Mouse (Mus musculus) megakaryocyte, embryonic 14.5 days (primary cell): ENCODE data around the gene Cxcl2. TPM values are rescaled to one million over a fixed set of nuclear protein-coding genes. Genes with fewer than 3 reads are reported as not detected.

Experiments
- H3K27me3 ChIP-seq: replicated peaks from 2 replicates; pipeline ENCODE3; 2012; ENCODE audit warnings: inconsistent platforms
- H3K36me3 ChIP-seq: replicated peaks from 2 replicates; pipeline ENCODE3; 2012; ENCODE audit warnings: low read length, inconsistent platforms, mixed read lengths
- H3K4me1 ChIP-seq: 2 replicates; pipeline ENCODE4 v1.6.1; 2012; ENCODE audit warnings: inconsistent platforms
- H3K4me3 ChIP-seq: replicated peaks from 2 replicates; pipeline ENCODE3; 2012; ENCODE audit warnings: moderate library complexity, mild to moderate bottlenecking, inconsistent platforms
- H3K9me3 ChIP-seq: 2 replicates; pipeline ENCODE4 v1.6.1; 2012; ENCODE audit warnings: inconsistent platforms
- FLI1 ChIP-seq: IDR thresholded peaks from 2 replicates; pipeline ENCODE4 v1.6.1; 2012; ENCODE audit warnings: low read length, inconsistent platforms, mixed read lengths
- GATA1 ChIP-seq: IDR thresholded peaks from 3 replicates; pipeline ENCODE4 v1.6.1; 2012; ENCODE audit warnings: mixed read lengths, low read length, inconsistent platforms, borderline replicate concordance
- polyA plus RNA-seq: library from polyadenylated mRNA; stranded (reverse); fragments of >175 nt; gene quantifications from 2 replicates; pipeline ENCODE4 v1.2.3, GENCODE M21; 2012; ENCODE audit warnings: low replicate concordance; ENCODE audit not compliant: insufficient read depth

Gene Cxcl2
- polyA plus RNA-seq, 1 experiment: 32.2 TPM

DNA sequence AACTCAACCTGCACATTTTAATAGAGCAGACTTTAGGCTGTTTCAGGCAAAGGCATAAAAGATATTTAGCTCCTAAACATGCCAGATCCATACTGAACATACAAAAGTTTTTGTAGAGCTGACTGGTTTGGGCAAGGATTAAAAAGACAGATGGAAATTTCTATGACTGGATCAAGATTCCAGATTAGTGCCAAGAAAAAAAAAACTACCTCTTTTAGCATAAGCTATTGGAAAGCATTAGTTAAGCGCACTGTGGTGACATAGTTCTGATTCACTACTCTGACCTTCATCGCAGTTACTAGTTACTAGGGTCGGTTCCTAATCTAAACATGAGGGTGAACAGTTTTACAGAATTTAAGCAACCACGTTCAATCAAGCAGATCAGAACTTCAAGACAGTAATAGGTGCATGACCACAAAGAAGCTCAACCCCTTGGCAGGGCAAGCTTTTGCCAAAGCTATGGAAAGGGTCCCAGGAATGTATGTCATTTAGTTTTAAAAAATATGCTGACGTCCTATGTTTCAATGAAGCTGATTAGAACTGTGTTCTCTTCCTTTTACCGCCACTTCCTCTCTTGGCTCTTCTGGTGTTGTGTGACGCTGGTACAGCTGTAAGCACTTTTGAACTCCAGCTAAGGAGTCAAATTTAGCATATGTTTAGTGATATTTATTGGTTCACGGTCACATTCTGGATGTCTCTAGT is 27.0 kb upstream of the Cxcl2 start:
- no peak for TF ChIP-seq FLI1
- TF ChIP-seq GATA1: no peak
- no peaks in the 10 kb centered on the region for H3K36me3 ChIP-seq
- H3K4me1 ChIP-seq: peaks cover 37% of the 10 kb centered on the region
- H3K4me3 ChIP-seq: no peak overlapping the region
- no peaks in the 10 kb centered on the region for H3K9me3 ChIP-seq
- H3K27me3 ChIP-seq: no peaks in the 10 kb centered on the region

DNA sequence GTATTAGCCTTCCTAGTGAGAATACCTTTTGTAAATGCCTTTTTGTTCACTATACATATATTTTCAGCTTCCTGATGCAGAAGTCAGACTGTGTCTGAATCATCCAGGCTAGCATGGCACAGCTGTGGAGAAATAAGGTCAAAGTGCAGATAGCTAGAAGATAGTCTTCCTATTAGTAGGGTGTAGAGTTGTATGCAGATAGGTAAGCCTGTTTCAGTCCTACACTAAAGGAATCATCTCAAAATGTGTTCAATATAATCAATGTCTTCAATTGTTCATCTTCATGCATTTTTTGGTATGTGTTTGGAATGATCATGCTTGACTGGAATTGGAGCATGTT is 26.5 kb upstream of the Cxcl2 start:
- no peaks in the 10 kb centered on the region for H3K36me3 ChIP-seq
- H3K4me3 ChIP-seq: no peak overlapping the region
- no peaks in the 10 kb centered on the region for H3K9me3 ChIP-seq
- peaks cover 42% of the 10 kb centered on the region for H3K4me1 ChIP-seq
- TF ChIP-seq FLI1 (no peak), GATA1 (no peak)
- H3K27me3 ChIP-seq: no peaks in the 10 kb centered on the region

DNA sequence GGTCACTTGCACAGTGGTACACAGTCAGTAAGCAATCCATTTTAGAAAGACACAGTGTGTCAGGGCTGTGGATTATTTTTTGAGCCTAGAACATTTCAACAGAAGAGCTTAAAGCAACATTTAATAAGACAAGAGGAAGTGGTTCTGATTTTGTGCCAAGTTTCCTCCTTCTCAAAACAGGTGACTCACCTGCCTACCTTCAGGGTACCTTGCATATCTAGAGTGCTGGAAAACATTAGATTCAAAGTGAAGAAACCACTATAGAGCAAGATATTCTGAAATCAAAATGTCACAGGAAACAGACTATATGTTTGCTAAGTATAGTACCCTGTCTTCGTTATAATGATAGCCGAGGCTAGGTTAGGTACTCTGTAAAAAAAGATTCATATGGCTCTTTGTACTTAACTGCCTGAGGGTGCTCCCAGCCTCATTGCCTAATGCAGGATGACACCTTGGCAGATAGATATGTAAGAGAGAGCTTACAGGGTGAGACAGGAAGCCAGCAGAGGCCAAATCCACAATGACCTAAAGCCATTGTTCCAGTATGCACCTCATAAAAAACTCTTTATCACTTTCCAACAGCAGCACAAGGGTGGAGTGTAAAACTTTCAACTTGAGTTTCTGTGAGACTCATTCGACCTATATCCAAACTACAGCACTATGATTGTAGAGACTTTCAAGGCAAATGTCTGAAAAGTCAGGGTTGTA is 24.2 kb upstream of the Cxcl2 start:
- Histone ChIP-seq H3K4me1 (peaks cover 55% of the 10 kb centered on the region), H3K4me3 (no peak overlapping the region), H3K9me3 (no peaks in the 10 kb centered on the region), H3K27me3 (no peaks in the 10 kb centered on the region), H3K36me3 (no peaks in the 10 kb centered on the region)
- no peak for TF ChIP-seq GATA1
- TF ChIP-seq FLI1: no peak

DNA sequence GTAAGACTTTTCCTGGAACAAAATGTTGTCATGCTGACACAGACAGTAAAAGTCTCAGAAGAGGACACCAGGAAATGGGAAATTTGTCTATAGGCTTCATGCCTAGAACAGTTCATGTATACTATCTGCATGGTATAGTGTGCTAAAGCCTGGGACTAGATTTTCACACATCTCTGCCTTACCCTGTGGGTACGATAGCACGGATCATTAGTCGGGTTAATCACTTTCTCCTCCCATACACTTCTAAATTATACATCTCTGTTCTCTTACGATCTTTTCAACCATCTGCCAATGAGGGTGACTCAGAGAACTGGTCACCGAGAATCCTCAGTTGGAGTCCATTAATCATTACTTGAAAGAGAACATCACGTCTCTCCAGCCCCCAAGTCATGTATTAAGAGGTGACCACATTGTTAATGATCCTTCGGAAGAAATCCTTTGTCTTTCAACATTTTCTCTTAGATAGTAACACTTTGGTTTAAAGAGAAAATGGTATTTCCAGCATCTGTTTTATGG is 23.3 kb upstream of the Cxcl2 start:
- peaks cover 64% of the 10 kb centered on the region for H3K4me1 ChIP-seq
- H3K36me3 ChIP-seq: no peaks in the 10 kb centered on the region
- H3K9me3 ChIP-seq: no peaks in the 10 kb centered on the region
- no peaks in the 10 kb centered on the region for H3K27me3 ChIP-seq
- TF ChIP-seq FLI1 (no peak), GATA1 (no peak)
- no peak overlapping the region for H3K4me3 ChIP-seq

DNA sequence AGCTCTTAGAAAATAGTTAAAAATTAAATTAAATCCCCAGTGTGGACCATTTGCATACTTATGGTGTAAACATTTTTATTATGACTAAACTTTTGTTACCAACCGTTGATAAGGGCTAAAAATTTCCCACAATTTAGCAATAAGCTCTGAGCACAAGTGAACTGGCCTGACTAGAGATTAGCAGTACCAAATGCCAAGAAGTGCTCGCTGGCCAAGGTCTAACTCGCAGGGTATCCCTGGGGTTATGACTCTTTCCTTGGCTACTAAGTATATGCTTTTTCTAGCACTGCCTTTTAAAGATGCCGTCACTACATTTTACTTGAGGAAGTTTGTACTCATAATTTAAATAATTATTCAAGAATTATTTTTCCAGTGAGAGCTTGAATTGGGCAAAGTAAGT is 22.6 kb upstream of the Cxcl2 start:
- Histone ChIP-seq H3K36me3 (no peaks in the 10 kb centered on the region), H3K4me3 (no peak overlapping the region), H3K9me3 (no peaks in the 10 kb centered on the region), H3K4me1 (peaks cover 71% of the 10 kb centered on the region), H3K27me3 (no peaks in the 10 kb centered on the region)
- TF ChIP-seq GATA1 (no peak), FLI1 (no peak)

DNA sequence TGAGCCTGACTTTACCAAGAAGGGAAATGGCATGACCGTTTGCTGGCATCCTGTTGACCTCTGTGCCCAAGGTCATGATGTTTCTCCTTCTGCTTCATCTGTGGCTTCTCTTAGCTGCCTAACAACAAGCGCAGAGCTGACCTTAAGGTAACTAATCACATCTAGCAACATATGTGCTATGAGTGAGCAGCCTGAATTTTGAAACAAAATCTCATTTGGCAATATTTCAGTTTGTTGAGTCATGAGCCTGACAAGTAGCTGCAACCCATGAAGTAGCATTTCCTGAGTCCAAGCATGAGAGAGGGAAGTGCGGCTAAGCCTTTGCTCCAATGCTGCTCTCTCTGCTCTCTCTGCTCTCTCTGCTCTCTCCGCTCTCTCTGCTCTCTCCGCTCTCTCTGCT is 22.0 kb upstream of the Cxcl2 start:
- H3K4me1 ChIP-seq: peaks cover 76% of the 10 kb centered on the region
- H3K4me3 ChIP-seq: peak overlapping the region; percentile 76
- TF ChIP-seq GATA1: no peak
- TF ChIP-seq FLI1: no peak
- no peaks in the 10 kb centered on the region for H3K36me3 ChIP-seq
- H3K27me3 ChIP-seq: no peaks in the 10 kb centered on the region
- no peaks in the 10 kb centered on the region for H3K9me3 ChIP-seq

DNA sequence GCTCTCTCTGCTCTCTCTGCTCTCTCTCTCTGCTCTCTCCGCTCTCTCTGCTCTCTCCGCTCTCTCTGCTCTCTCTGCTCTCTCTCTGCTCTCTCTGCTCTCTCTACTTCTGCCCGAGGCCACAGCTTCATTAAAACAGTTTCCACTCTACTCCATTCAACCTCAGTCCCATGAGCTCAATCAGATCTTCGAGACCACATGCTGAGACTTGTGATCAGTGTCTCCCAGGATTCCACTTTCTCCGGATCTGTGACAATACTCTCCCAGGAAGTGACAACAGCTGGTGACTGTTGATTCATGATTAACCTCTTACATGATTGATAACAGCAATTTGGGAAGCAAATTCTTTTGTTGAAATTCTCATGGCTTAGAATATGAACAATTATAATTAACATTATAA is 21.5 kb upstream of the Cxcl2 start:
- Histone ChIP-seq H3K4me3 (no peak overlapping the region), H3K36me3 (no peaks in the 10 kb centered on the region), H3K4me1 (peaks cover 73% of the 10 kb centered on the region), H3K27me3 (no peaks in the 10 kb centered on the region), H3K9me3 (no peaks in the 10 kb centered on the region)
- no peak for TF ChIP-seq FLI1
- TF ChIP-seq GATA1: no peak

DNA sequence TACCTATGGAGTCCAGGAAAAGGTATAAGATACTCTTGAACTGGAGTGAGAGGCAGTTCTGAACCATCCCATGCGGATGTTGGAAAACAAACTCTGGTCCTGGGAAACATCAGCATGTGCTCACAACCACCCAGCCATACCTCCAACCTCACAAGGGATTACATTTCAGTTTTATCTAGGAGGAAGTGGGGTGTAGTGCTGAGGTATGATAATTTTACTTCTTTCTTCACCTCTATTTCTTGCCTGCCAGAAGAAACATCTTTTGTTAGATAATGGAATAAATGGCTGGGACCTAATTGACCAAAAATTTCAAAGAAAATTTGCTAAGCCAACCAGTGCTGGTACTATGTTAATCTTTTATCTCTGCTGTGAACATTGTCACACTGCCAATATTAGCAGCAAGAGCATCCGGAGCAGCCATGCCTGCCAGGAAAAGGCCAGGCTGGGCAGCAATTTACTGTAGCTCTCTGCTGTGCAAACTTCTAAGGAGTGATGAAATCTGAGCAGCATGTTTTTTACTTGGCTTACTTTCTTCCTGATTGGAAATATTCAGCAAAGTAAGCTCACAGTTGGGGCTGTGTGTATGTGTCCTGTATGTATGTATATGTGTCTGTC is 18.9 kb upstream of the Cxcl2 start:
- Histone ChIP-seq H3K4me1 (peaks cover 62% of the 10 kb centered on the region), H3K4me3 (no peak overlapping the region), H3K36me3 (no peaks in the 10 kb centered on the region), H3K27me3 (peaks cover 9% of the 10 kb centered on the region), H3K9me3 (no peaks in the 10 kb centered on the region)
- TF ChIP-seq FLI1 (no peak), GATA1 (no peak)

DNA sequence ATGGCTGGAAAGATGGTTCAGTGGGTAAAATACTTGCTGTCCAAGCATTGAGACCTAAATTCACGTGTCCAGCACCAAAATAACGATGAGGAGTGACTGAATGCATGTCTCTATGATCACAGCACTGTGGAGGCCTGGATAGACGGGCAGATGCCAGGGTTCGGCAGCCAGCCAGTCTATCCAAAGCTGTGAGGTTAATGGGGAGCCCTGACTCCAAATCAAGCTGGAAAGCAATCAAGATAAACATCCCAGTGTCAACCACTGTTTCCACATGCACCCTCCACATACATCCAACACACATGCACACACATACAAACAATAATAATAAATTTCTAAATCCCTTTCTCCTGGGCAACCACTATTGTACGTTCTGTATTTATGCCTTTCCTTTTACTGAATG is 15.0 kb upstream of the Cxcl2 start:
- no peaks in the 10 kb centered on the region for H3K9me3 ChIP-seq
- H3K4me3 ChIP-seq: no peak overlapping the region
- no peaks in the 10 kb centered on the region for H3K36me3 ChIP-seq
- peaks cover 27% of the 10 kb centered on the region for H3K27me3 ChIP-seq
- TF ChIP-seq GATA1 (no peak), FLI1 (no peak)
- peaks cover 40% of the 10 kb centered on the region for H3K4me1 ChIP-seq
